Mouse (Mus musculus) c-Kit-positive CD71-positive TER-119-negative erythroid progenitor cells, embryonic 14.5 days (primary cell): Measurements from ENCODE around the gene Bet1l.
A peak's percentile ranks its signal among the peaks of the same experiment; 100 is the strongest.

Experiments
- DNase-seq: peaks from one replicate; pipeline ENCODE4 v3.0.0-alpha.2; 2013; ENCODE audit warnings: low read depth

Bet1l gene

DNA sequence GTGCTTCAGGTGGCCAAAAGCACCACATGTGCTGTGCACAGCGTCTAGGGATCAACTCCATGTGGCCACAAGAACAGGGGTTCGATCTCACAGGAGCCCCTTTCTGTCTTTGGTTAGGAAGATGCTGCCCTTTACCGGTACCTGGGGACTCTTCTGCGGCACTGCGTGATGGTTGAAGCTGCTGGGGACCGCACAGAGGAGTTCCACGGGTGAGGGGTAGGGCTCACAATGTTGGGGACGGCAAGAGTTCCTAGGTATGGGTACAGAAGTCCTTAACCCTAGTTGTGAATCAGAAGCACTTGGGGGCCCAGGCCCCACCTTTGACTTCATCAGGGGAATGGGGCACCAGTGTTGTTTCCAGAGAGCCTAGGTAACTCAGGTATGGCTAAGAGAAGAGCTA is 1.4 kb upstream of the Bet1l start:
- no peak for DNase-seq

DNA sequence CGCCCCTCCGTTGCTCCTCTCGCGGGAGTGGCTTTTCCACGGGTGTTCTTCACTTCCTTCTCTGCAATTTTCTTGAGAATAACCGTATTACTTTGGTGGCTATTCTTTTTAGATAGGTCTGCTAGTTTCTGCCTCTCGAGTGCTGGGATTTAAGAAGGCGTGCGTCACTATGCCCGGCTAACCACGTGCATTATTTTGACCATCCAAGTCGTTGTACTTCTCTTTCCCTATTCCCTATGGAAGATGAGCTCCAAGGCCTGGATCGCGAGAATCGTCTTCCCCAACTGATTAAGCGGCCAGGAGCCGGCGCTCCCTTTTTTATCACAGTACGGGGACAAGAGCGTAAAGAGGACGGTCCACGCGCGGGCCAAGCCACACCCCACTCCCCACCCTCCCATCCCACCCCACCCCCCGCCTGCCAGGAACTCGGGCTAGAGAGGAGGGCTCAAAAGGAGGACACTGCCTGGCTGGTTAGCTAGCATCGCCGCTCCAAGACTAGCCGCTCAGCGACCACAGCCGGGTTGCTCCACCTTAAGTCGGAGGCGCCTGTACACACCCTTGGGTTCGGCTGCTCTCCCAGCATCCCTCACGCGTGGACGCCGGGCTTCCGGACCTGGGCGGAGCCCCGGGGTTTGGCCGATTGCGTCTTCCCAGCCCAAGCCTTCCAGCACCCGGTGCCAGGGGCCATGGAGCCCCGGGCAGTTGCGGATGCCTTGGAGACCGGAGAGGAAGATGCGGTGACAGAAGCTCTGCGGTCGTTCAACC is 410 bp downstream of the Bet1l start, which contains the start of gene Ric8a:
Ric8a (plus strand) TSS at position 173 of the 765 bp plus-strand sequence.
- peak; percentile 78 for DNase-seq

DNA sequence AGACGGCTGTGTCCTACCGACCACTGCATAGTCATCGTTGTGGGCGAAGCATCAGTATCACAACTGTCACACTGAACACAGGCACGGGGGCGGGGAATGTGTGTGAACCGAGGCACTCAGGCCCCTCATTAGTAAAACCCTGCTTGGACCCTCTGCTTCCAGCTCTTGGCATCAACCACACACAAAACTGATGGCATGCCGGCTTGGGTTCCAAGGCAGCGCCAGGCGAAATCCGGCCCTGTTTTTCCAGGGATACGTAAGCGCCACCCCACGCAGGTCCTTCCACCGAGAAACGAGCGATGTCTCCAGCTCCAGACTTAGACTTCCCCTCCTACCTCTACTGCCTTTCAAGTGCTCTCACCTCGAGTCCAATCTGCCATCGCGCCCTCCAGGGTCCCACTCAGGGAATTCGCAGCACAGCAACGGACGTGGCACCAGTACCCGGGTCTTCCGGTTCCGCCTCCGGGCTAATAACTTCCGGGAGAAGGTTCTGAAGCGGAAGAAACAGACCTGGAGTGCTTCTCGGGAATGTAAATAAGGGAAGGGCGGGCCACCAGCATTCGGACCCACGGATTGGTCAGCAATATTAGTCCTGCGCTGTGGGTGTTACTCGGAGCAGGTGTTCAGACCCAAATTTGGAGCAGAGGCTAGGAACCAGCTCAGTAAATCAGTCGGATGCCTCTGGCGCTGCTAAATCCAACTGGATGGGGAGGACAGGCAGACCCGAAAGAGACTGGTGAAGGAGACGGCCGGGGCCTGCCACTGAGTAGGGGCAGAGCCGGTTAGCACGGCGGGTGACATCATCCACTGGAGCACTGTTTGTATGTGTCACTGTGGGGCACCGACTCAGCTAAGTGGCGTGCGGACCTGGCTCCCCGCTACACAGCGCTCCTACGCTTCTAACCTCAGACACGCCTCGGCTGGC is 1.3 kb downstream of the Bet1l start, which contains the start of gene Gm45785:
Gm45785 (minus strand) TSS at position 472 of the 925 bp plus-strand sequence.
- peak; percentile 85 for DNase-seq

DNA sequence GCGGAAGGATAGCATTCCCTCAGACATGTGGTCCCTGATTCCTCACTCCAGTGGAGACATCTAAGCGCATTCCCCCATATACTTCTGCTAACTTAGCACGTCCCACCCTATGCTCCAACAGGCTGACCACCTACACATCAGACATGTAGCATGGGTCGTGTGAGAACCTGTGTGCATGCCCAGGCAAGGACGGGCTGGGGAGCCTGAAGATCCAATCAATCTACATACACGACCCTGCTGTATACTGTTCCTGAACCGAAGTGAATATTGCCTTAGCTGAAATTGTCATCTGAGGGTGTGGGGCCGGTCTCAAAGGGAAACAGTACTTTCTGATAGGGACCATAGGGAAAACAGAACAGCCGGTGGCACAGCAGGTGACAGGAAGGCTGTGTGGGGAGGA is 2.2 kb downstream of the Bet1l start:
- DNase-seq, result no peak

DNA sequence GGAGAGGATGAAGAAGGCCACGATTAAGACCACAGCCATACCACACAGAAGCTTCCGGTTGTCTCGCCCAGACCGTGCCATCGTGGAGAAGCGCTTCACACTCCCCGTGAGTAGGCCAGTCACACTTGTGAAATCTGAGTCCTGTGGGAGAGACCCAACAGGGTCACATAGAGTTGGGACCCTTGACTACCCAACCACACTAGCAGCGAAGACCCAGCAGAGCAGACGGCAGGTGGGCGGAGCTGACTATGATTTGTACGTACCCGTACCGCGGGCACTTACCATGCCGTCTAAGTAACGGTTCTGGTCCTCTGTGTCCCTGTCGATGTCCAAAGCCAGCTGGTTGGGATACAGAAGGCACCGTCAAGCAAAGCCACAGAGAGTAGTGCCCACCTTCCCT is 2.9 kb downstream of the Bet1l start:
- DNase-seq, result no peak

DNA sequence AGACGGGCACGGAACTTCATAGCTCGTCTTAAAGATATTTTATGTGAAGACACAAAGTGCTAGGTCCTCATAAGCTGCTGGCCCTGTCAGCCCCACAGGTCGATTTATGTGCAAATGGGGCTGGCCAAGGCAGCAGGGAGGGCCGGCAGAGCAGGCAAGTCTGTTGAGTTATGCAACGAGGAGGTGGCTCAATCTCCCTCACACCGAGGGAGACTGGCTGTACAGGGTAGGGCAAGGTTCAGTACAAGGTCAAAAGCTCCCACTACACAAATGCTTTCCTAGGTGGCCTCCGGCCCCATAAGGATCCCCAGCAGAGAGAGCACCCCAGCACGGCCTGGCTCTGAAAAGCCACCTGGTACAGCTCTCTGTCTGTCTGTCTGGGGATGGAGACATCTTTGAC is 4.0 kb downstream of the Bet1l start:
- DNase-seq, result no peak

DNA sequence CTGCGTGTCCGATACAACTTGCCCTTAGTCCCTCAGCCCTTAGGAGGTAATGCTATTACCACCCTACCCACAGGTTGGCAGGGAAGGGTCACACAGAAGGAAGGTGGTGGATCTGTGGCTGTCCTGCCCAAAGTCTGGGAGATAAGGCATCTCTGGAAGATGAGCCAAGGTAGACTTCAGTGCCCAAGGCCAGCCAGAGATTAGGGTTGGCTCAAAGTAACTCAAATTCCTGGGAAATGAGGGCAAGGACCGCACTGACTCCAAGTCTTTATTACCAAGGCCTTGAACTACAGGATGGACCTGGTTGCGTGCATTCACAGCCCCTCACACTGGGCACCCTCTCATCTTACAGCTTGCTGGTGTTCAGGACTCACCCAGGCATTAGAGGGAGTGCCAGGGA is 5.5 kb downstream of the Bet1l start:
- DNase-seq, result no peak

DNA sequence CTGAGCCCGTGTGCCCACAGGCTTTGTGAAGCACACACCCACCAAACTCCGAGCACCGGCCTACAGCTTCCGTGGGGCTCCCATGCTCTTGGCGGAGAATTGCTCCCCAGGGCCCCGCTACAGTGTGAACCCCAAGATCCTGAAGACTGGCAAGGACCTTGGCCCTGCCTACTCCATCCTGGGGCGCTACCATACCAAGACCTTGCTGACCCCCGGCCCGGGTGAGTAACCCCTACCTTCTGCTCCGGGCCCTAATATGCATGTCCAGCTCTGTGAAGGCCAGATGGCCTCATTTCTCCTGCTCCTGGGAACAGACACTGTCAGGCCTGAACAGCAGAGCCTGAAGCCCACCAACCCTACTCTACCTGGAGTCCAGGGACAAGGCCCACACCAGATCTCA is 8.8 kb downstream of the Bet1l start:
- DNase-seq, result no peak

DNA sequence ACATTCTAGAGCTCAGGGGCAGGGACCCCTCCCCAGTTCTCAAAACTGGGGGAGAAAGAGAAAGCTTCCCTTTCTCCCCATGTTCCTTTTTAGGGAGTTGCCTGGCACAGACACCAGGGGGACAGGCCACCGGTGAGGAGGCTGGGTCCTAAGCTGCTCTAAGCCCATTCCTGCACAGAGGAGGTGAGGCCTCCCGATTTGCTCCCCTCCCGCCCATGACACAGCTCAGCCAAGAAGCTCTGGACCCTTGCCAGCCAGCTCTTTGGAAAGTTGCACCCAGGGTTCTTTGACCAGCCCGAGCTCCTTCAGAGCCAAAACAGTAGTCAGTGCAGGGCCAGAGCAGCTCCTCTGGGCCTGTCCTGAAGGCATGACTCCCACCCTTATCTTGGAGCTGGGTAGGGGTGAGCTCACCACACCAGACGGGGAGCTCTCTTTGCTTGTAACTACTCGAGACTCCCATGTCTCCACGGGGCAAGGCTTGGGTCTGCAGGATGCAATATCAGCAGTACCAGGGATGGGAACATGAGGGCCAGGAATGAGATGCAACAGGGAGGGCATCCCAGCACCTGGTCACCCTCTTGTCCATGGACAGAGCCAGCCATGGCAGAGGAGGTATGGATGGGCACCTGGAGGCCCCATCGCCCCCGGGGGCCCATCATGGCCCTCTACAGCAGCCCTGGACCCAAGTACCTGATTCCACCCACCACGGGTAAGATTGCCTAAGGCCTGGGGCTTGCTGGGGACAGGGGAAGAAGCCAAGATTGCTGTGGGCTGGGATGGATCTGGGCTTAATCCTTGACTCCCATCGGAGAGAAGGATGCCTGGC is 9.4 kb downstream of the Bet1l start, which contains the start of gene Odf3:
Odf3 (plus strand) TSS at position 51 of the 826 bp plus-strand sequence.
- no peak for DNase-seq

DNA sequence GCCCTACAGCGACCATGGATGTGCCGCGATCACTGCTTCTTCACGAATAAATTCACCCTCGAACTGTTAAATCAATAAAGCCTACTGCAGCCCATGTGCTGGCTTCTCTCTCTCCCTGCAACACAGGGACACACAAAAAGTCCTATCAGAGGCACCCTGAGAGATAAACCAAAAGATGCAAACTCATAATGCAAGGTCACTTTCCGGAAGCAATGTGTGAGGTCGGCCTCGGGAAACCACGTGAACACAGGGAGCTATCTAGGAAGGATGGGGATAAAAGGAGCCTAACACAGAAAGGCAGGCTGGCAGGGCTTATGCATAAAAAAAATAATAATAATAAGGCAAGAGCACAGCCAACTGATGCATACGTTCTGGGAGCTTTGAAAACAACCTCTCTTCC is 10.7 kb downstream of the Bet1l start:
- DNase-seq, result no peak

DNA sequence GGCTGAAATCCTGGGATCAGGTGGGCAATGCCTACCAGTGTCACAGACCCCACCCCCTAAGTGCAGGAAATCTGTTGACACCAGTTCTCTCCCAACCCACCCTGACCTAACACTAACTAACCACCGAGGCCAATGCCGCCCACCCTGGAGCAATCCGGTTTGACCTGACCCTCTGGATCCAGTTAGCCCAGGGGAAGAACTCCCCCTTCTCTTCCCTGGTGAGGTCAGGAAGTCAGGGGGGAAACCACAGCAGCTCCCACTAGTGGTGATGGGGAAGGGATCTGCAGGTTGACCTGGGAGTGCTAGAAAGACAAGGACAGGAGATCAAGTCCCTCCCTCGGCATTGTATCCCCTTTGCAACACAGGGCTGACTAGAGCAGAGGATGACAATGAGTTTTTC is 11.7 kb downstream of the Bet1l start:
- no peak for DNase-seq

DNA sequence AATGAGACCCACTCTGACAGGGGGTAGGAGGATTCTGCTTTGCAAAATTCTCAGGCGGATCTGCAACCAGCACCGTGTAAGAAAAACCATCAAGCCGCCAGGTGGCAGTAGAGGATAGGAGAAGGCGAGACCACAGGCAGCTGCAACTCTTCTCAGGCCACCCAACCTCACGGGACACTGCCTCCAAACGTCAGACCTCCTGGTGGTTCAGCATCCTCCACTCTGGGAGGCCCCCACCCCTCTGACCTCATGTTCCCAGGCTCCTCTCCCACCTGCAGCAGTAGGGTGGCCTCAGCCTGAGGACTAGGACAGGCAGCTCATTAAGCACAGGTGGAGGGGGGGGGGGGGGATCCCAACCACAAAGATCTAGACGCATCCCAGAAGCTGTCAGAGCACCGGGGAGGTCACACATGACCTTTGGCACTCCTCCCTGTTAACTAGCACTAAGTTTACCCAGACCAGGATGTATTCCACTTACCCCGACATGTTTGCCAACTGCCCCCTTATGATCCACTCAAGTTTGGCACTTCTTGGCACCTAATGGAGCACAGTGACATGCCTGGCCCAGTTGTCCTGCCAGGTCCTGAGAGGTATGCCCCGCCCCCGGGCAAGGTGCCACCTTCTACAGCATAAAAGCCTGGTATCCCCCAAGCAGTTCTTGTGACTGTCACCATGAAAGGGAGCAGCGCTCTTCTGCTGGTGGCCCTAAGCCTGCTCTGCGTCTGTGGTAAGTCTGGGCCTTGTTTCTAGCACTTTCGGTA is 12.3 kb downstream of the Bet1l start, which contains the start of gene Scgb1c1:
Scgb1c1 (plus strand) TSS at position 643 of the 761 bp plus-strand sequence.
- DNase-seq, result peak; percentile 81

DNA sequence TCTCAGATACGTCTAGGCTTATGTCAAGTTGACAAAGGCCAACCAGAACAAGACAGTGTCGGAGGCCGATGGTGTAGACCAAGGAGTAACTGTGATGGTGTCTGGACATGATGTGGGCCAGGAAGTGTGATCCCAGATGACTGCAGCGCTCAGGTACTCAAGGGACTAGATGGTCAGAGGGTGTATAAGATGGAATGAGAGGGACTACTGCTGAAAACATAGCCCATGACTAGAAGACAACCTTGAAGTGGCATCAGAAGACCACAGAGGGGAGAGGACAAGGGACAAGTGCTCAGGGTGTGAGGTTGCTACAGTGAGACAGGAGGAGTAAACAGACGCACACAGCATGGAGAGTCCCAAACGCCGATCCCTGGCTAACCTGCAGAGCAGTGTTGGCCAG is 13.6 kb downstream of the Bet1l start:
- DNase-seq, result no peak

DNA sequence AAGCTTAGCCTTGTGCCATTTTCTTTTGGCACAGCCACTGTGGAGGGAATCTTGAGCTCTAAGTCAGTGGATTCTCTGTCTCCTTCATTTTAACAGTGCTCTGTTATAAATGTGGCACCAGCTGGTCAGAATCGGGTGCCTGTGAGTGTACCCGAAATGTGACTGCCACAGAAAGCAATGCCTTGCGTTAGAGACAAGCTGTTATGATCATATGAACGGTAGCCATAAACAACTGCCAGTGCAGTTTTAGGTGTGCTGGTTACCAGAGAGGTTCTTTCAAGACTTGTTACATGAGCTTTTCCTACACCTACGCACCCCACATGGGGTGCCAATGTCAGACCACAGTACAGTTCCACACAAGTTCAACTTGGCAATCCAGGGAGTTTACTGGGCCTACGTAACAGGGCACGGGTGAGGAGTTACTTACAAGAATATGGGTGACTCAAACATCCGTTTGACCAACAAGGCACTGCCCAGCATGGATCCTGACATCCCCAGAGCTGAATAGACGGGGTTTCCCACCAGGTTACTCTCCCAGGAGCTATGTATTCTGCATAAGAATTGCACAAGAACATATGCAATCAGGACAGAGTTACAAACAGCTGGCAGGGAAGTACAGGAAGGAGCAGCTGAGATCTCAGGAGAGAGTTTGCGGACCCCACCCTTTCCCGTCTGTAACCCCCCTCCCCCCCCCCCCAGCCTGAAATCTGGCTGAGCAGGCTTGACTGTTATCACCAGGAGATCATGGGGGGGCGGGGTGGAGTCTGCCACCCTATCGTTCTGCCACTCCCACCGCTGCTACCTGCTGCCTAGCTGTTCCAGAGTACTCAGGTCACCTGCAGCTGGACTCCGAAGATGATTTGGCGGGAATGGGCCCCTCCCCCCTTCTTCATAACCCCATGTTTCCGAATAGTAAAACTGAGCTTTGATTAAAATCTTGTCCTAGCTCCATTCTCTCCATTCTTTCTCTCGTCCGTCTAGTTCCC is 16.3 kb downstream of the Bet1l start:
- no peak for DNase-seq

DNA sequence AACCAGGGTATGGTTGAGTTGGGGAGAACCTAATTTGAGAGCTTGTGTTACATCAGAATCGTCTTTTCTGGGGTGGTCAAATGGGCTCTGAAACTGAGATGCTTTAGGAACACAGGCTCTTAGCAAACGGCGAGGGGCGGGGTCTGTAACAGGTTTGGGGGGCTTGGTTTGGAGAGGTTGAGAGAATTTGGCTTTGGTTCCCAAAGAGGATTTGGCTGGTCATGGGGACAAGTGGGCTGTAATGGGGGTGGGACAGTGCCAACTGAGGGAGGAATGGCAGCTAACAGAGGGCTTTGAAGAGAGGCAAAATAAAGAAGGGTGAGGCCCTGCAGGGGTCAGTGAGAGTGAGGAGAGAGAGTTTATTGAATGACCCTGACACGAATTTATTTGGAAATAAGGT is 17.8 kb downstream of the Bet1l start:
- DNase-seq, result no peak

DNA sequence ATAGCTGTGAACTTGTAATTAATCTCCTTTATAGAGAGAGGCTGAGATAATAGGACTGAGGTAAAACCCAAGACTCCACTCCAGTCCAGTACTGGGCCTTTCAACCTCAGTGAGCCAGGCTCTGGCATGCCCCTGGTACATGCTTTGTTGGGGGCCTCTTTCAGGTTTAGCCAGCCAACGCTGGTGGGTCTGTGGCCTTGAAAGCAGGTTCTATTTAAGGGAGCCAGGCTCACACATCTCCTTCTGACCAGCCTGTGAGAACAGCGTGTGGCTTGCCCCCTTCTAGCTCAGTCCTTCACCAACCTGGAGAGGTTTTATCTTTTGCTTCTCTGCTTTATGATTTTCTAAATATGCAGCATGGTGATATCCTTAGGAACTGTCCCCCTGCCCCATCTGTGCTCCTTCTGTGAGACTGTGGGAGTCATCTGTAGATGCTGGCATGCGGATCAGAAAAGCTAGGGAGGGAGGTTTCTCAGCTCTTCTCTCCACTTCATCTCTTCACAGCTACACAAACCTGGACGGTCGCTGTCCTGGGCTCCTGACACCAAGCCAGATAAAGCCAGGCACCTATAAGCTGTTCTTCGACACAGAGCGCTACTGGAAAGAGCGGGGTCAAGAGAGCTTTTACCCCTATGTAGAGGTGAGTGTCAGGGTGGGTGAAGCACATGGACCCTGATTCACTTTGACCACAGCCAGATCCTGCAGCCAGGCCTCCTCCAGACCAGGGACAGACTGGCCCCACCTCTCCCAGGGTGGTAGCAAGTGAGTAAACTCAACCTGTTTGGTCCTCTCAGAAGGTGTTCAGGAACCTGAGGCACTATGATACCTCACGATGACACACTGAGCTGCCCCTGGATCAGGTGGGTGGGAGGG is 20.9 kb downstream of the Bet1l start:
- no peak for DNase-seq

DNA sequence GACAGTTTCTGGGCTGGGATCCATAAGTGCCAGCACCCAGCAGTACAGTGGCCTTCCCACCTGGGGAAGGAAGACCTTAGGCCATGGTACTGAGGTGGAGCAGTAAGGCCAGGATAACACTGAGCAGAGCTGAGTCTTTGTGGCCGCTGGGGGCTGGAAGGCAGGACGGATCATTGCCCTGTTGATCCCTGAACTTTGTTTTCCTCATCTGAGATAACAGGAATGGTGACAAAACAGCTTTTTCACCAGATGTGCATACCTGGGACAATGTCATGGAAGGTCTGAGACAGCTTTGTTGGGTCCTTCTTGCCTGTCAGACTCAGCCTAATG is 21.7 kb downstream of the Bet1l start:
- DNase-seq, result no peak

DNA sequence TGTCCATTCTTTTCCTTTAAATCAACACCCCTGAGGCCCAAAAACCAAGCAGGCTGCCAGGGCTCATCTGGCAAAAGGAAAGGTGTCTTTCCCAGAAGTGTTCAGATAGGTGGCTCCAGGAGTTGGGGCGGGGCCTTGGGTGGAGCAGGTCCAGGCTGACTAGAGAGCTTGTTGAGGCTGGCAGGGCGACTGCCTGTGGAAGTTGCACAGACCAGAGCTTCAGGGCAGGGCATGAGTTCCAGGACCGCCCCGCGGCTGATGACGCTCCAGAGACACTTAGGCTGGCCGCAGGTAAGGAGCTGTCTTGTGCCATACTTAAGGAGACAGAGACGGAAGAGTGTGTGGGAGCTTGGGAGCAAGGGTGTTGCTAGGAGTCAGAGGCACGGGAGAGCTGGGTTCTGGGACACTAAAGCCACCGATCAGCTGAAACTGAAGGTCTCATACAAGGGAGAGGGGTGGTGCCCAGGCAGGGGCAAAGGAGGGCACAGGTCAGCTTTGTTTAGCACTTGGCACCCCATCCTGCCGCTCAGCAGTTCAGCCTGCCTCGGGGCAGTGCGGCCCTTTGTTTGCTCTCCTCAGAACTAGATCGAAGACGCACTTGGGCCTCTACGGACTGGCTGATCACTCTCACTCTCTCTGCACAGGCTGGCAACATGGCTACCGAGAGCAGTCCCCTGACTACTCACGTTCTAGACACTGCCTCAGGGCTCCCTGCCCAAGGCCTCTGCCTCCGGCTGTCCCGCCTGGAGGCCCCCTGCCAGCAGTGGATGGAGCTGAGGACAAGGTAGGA is 22.2 kb downstream of the Bet1l start, which contains the start of gene Urah:
Urah (plus strand) TSS at position 51 of the 790 bp plus-strand sequence.
- no peak for DNase-seq
